Mouse (Mus musculus) heart, postnatal 0 days (tissue): Measurements from ENCODE around the gene Sdf4.

Experiments
- CTCF ChIP-seq: IDR thresholded peaks from 2 replicates; pipeline ENCODE4 v1.5.1; 2016; ENCODE audit warnings: antibody characterized with exemption, control low read depth, low read depth
- EP300 ChIP-seq: IDR thresholded peaks from 2 replicates; pipeline ENCODE4 v1.6.1; 2016; ENCODE audit warnings: antibody characterized with exemption, low read depth

- TF ChIP-seq CTCF (no peak), EP300 (no peak)
Observed at GRCm38 (mm10) chr4:156054130-156054529, 61.5 kb downstream of the Sdf4 start.
